In the genomic region with DNA sequence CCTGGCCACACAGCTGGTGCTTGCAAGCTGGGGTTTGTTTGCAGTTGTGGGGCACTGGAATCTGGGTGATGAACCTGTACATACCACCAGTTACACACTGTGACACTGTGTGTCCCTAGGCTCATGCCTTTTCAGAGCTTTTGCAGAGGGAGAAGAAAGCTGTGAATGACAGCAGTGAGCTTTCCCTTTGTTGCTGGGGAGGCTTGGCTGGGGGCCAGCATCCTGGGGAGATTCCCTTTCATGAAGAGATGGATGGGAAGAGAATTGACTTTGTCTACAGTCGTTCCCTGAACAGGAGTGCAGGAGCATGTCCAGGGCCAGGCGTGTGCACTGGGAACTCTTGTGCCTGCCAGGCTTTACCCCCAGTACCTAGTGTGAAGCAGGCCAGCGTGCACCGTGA, we compare ENCODE assay signal across 8 mouse cellular contexts. TPM values are rescaled to one million over a fixed set of nuclear protein-coding genes. Genes with fewer than 3 reads are reported as not detected.
A peak's percentile ranks its signal among the peaks of the same experiment; 100 is the strongest.
DNase-seq lines count a peak whose midpoint lies in the region; ATAC-seq lines count a peak whose summit lies in the region.

No protein-coding gene starts in this region.

- ATAC-seq in heart, embryonic 16.5 days (replicated peaks; ENCODE audit: extremely low read depth, insufficient read depth, low FRiP score): peak; percentile 46; the same call in 1 of the 2 replicates
- ATAC-seq in monocyte, adult 5-6 weeks (replicated peaks; ENCODE audit: insufficient number of reproducible peaks, low FRiP score, low TSS enrichment, poor library complexity, severe bottlenecking): no peak
- no peak for ATAC-seq in liver, embryonic 12.5 days

- no peaks in the 10 kb centered on the region for H3K9me3 ChIP-seq in heart, embryonic 16.5 days (replicated peaks; ENCODE audit: control insufficient read depth, low read length)
- no peaks in the 10 kb centered on the region for H3K9me3 ChIP-seq in liver, embryonic 12.5 days (replicated peaks)

- H3K4me2 ChIP-seq in heart, embryonic 16.5 days (ENCODE audit: low read depth, low read length): no peak overlapping the region
- H3K4me2 ChIP-seq in liver, embryonic 12.5 days: no peak overlapping the region

- WGBS in heart, embryonic 16.5 days: 34% methylated on average over 4 of the region's 4 CpGs
- WGBS in liver, embryonic 12.5 days (ENCODE audit: insufficient replicate concordance): 51% methylated on average over 4 of the region's 4 CpGs

- no peak overlapping the region for H3K9ac ChIP-seq in heart, embryonic 16.5 days (ENCODE audit: low read length)
- no peak overlapping the region for H3K9ac ChIP-seq in liver, embryonic 12.5 days

- DNase-seq in heart, adult 8-10 months (ENCODE audit: low spot score): no peak
- DNase-seq in R1 (ENCODE audit: low read depth, low spot score): peak; percentile 27
- peak; percentile 40 for DNase-seq in cerebellum, adult 9-11 months
- DNase-seq in kidney, postnatal 36 days: peak; percentile 25 to 78
- no peak for DNase-seq in urinary bladder, postnatal 14 days (ENCODE audit: low spot score)

- no peak overlapping the region for H3K4me3 ChIP-seq in heart, embryonic 16.5 days (ENCODE audit: low read length)
- H3K4me3 ChIP-seq in liver, embryonic 12.5 days: no peak overlapping the region

- H3K27me3 ChIP-seq in heart, embryonic 16.5 days (ENCODE audit: control insufficient read depth, insufficient read depth, low read length): no peaks in the 10 kb centered on the region
- peaks cover 22% of the 10 kb centered on the region for H3K27me3 ChIP-seq in liver, embryonic 12.5 days (replicated peaks)

- H3K4me1 ChIP-seq in heart, embryonic 16.5 days (ENCODE audit: control insufficient read depth, insufficient read depth, low read length): no peaks in the 10 kb centered on the region
- no peaks in the 10 kb centered on the region for H3K4me1 ChIP-seq in liver, embryonic 12.5 days

- H3K36me3 ChIP-seq in heart, embryonic 16.5 days (ENCODE audit: control insufficient read depth, insufficient read depth): no peaks in the 10 kb centered on the region
- no peaks in the 10 kb centered on the region for H3K36me3 ChIP-seq in liver, embryonic 12.5 days

- H3K27ac ChIP-seq in heart, embryonic 16.5 days (ENCODE audit: low read length): no peak overlapping the region
- no peak overlapping the region for H3K27ac ChIP-seq in liver, embryonic 12.5 days

RNA-seq across cellular contexts. Expression of a gene that starts 6.5 kb away (rescaled TPM):
- polyA plus RNA-seq in heart, embryonic 16.5 days (2015; fragmentation: Nextera tagmentation; extraction: Ambion mirVana): 9.4 and 10.0 TPM in 2 replicates
- total RNA-seq in heart, adult 8-10 months (2022): 10 to 100 TPM; 45.2 to 59.2 (median 53.8) TPM
- total RNA-seq in monocyte, adult 5-6 weeks (2017): 0.19 to 2.6 TPM (median 1.7 TPM) in 3 replicates
- 1.5 TPM in 2 replicates for polyA plus RNA-seq in liver, embryonic 12.5 days (2016; fragmentation: Nextera tagmentation; extraction: Ambion mirVana)

Comparison
In these comparisons a context has a peak if more than half of its experiments do, and no peak if none do; other contexts are left out.
1. DNase-seq: peak in R1 (single experiment), cerebellum, adult 9-11 months (single experiment) and kidney, postnatal 36 days (2 of 2); none in heart, adult 8-10 months (single experiment) and urinary bladder, postnatal 14 days (single experiment).
2. RNA of a gene that starts 6.5 kb away (total RNA-seq): 45.2 to 59.2 TPM in heart, adult 8-10 months; 0.19 to 2.6 TPM in monocyte, adult 5-6 weeks; every median in the first group is over 10 times any median in the second.